In genomic region chr9:36964230-36964629, GRCm38 (mm10) we compare ENCODE assay signal across 13 mouse cellular contexts.
DNase-seq lines count a peak whose midpoint lies in the region; ATAC-seq and TF ChIP-seq lines count a peak whose summit lies in the region.
"Had no signal": no experiment of that assay in that cellular context is flagged by ENCODE, and none has a peak within 500 bp of the region (broad histone marks: within the 10 kb centered on the region; RNA-seq: fewer than 3 reads in every experiment).

No protein-coding gene starts in this region.

- H3K27me3 ChIP-seq in embryonic facial prominence, embryonic 15.5 days = no peaks in the 10 kb centered on the region
- H3K27me3 ChIP-seq in midbrain, embryonic 11.5 days (ENCODE audit: control insufficient read depth, insufficient read depth, low read length) = no peaks in the 10 kb centered on the region
- H3K27me3 ChIP-seq: embryonic facial prominence, embryonic 12.5 days; heart, embryonic 15.5 days had no signal

- H3K4me1 ChIP-seq in embryonic facial prominence, embryonic 15.5 days = peaks cover 13% of the 10 kb centered on the region
- peaks cover 30% of the 10 kb centered on the region for H3K4me1 ChIP-seq in midbrain, embryonic 11.5 days (ENCODE audit: control insufficient read depth, insufficient read depth, low read length)
- H3K4me1 ChIP-seq: megakaryocyte, embryonic 14.5 days had no signal

- no peak for TF ChIP-seq CTCF in gastrocnemius, adult 2 months (IDR thresholded peaks at IDR 0.05)
- no peak for TF ChIP-seq CTCF in brain, embryonic 14.5 days (IDR thresholded peaks at IDR 0.05; ENCODE audit: borderline replicate concordance, extremely low read depth, insufficient read depth, insufficient read length)

- no peak overlapping the region for H3K4me2 ChIP-seq in embryonic facial prominence, embryonic 15.5 days (replicated peaks)
- H3K4me2 ChIP-seq in midbrain, embryonic 11.5 days = no peak overlapping the region
- H3K4me2 ChIP-seq: embryonic facial prominence, embryonic 12.5 days; heart, embryonic 15.5 days had no signal

- DNase-seq in gastrocnemius, adult 2 months = no peak
- DNase-seq in gastrocnemius, postnatal 14 days = no peak
- DNase-seq in brain, embryonic 14.5 days (ENCODE audit: low read depth) = peak; percentile 63
- DNase-seq in midbrain, embryonic 11.5 days (ENCODE audit: low spot score, missing footprints) = no peak
- no peak for DNase-seq in cerebellum, postnatal 4 days (ENCODE audit: low spot score in 2 of 2)
- no peak for DNase-seq in urinary bladder, adult 18-20 months (ENCODE audit: low spot score in 2 of 2)
- no peak for DNase-seq in kidney, adult 11 months
- DNase-seq: adrenal gland, postnatal 25 days had no signal

- intact Hi-C loops in gastrocnemius, adult 2 months (cut with DNase I) = no loop called here
- intact Hi-C loops in gastrocnemius, postnatal 14 days (cut with DNase I; ENCODE audit: low total_unique reads) = loop anchor here (10.0 kb wide), 1 partner anchor 49 kb away; no protein-coding TSS in a partner anchor

- ATAC-seq in embryonic facial prominence, embryonic 15.5 days (ENCODE audit: insufficient number of reproducible peaks, low FRiP score, low TSS enrichment, low read depth) = no peak
- peak; percentile 70 for ATAC-seq in midbrain, embryonic 11.5 days (ENCODE audit: low FRiP score)
- ATAC-seq: intestine, embryonic 16.5 days had no signal

- peak overlapping the region; percentile 24 for H3K4me3 ChIP-seq in gastrocnemius, adult 2 months
- no peak overlapping the region for H3K4me3 ChIP-seq in embryonic facial prominence, embryonic 15.5 days (replicated peaks)
- no peak overlapping the region for H3K4me3 ChIP-seq in midbrain, embryonic 11.5 days (ENCODE audit: low read depth, low read length)
- H3K4me3 ChIP-seq: embryonic facial prominence, embryonic 12.5 days; heart, embryonic 15.5 days; megakaryocyte, embryonic 14.5 days had no signal

- peak overlapping the region; percentile 76 for H3K27ac ChIP-seq in gastrocnemius, adult 2 months
- H3K27ac ChIP-seq in embryonic facial prominence, embryonic 15.5 days (replicated peaks) = 0 out of 2 replicates have a peak overlapping the region, but pooled peaks have one; percentile 11
- H3K27ac ChIP-seq in midbrain, embryonic 11.5 days (ENCODE audit: low read depth, low read length) = peak overlapping the region; percentile 69
- H3K27ac ChIP-seq: embryonic facial prominence, embryonic 12.5 days; heart, embryonic 15.5 days had no signal

- TF ChIP-seq POLR2A in brain, embryonic 14.5 days (IDR thresholded peaks at IDR 0.05; ENCODE audit: borderline replicate concordance, extremely low read depth, insufficient read depth, insufficient read length, poor library complexity, severe bottlenecking) = no peak

- 8% methylated on average over 5 of the region's 5 CpGs for WGBS in embryonic facial prominence, embryonic 15.5 days
- 0% methylated on average over 5 of the region's 5 CpGs for WGBS in midbrain, embryonic 11.5 days

- no peaks in the 10 kb centered on the region for H3K9me3 ChIP-seq in embryonic facial prominence, embryonic 15.5 days (replicated peaks)
- H3K9me3 ChIP-seq in midbrain, embryonic 11.5 days (ENCODE audit: control insufficient read depth, low read length) = no peaks in the 10 kb centered on the region
- H3K9me3 ChIP-seq: embryonic facial prominence, embryonic 12.5 days; heart, embryonic 15.5 days; megakaryocyte, embryonic 14.5 days had no signal

- no peak overlapping the region for H3K9ac ChIP-seq in embryonic facial prominence, embryonic 15.5 days
- H3K9ac ChIP-seq in midbrain, embryonic 11.5 days (ENCODE audit: low read length) = peak overlapping the region; percentile 7; the same call in 1 of the 2 replicates
- H3K9ac ChIP-seq: embryonic facial prominence, embryonic 12.5 days; heart, embryonic 15.5 days had no signal

- no peaks in the 10 kb centered on the region for H3K36me3 ChIP-seq in embryonic facial prominence, embryonic 15.5 days
- H3K36me3 ChIP-seq in midbrain, embryonic 11.5 days (ENCODE audit: control insufficient read depth, insufficient read depth, low read length) = no peaks in the 10 kb centered on the region
- H3K36me3 ChIP-seq: embryonic facial prominence, embryonic 12.5 days; heart, embryonic 15.5 days had no signal

Comparison
In these comparisons a context has a peak if more than half of its experiments do, and no peak if none do; other contexts are left out.
1. H3K27ac ChIP-seq: peak in every context shown above with its lines; median percentile 76 in gastrocnemius, adult 2 months; 69 in midbrain, embryonic 11.5 days; 11 in embryonic facial prominence, embryonic 15.5 days.